Mouse (Mus musculus) E14TG2a.4 (cell line): ENCODE measurements around the gene Dnah9.

Experiments used
- CTCF ChIP-seq: conservative IDR thresholded peaks from 2 replicates; pipeline ENCODE4 v1.5.1; 2014; ENCODE audit warnings: low read length
- POU5F1 ChIP-seq: IDR thresholded peaks from 2 replicates; pipeline ENCODE4 v1.6.1; 2014; ENCODE audit warnings: low read length, borderline replicate concordance

GRCm38 (mm10) chr11:65806321-65806904 lies 361.9 kb downstream of the Dnah9 start:
- TF ChIP-seq CTCF: no peak
- TF ChIP-seq POU5F1: no peak
